Mouse (Mus musculus) gonadal fat pad, adult 2 months (tissue): ENCODE data around the gene Rab31. TPM values are rescaled to one million over a fixed set of nuclear protein-coding genes. Genes with fewer than 3 reads are reported as not detected.

ENCODE experiments used
- DNase-seq: peaks from one replicate; pipeline ENCODE4 v3.0.0-alpha.2; 2012; ENCODE audit warnings: low read depth
- polyA plus RNA-seq: library from polyadenylated mRNA; depleted of rRNA; stranded (reverse); fragments of >200 nt; gene quantifications from 2 replicates; pipeline ENCODE4 v1.2.3, GENCODE M21; 2012

Rab31 gene
- polyA plus RNA-seq, 1 experiment = 19.4 TPM

- no peak for DNase-seq
Observed at GRCm38 (mm10) chr17:65783182-65784161, 10.9 kb upstream of the Rab31 start.

DNA sequence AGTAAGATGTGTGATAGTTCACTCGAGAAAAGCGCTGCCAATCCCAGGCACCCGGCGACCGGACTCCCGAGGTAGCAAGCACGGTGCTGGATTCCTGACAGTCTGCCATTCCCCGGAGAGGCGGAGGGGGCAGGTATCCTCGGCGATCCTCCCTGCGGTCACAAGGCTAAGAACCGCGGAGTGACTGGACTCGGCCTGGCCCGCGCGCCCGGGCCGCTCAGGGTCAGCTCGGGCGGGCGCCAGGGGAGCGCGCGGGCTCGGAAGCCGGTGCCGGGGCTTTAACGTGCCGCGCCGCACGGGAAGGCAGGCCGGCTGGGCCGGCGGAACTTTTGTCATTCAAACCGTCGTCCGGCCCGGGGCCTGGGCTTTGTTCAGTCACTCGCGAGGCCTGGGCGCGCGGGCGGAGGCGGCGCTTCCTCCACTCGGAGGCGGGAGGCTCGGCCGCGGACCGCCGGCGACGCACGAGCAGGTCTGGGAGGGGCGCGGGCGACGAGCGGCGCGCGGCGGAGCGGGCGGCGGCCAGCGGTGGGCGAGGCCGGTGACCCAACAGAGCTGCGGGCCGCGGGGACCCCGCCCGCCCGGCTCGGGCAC lies 10.1 kb upstream of the Rab31 start, which contains the start of gene Ppp4r1:
Ppp4r1 (plus strand) TSS at position 23 of the 591 bp plus-strand sequence.
- no peak for DNase-seq

- DNase-seq = no peak
Observed at GRCm38 (mm10) chr17:65780970-65781369, 8.4 kb upstream of the Rab31 start.

DNA sequence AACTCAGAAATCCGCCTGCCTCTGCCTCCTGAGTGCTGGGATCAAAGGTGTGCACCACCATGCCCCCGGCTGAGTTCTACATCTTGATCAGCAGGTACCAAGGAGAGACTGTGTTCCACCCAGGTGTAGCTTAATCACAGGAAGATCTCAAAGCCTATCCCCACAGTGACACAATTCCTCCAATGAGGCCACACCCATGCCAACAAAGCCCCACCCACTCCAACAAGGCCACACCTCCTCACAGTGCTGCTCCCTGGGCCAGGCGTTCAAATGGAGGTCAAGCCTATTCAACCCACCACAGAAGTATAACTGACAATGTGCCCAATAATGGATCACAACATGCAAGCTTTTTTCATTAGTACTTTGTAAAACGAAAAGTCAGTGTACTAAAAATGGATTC lies 4.9 kb upstream of the Rab31 start:
- no peak for DNase-seq

- DNase-seq = no peak
Observed at GRCm38 (mm10) chr17:65776228-65776627, 3.7 kb upstream of the Rab31 start.

DNA sequence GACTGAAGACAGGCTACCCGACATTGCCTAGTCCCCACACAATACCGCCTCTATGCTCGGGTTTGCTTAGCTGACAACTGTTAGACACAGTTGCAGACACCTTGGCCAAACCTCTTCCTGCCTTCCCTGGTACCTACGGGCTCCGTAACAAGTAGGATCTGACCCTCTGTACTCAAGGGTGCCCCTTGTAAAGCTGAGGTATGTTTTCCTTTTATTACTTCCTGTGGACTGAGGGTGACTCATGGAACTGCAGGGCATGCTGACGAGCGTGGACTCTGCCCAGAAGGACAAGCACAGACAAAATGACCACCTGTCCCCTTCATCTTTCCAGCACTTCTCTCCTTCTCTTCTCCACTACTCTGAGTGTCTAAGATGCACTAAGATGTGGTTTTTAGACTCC lies 1.9 kb upstream of the Rab31 start:
- no peak for DNase-seq

DNA sequence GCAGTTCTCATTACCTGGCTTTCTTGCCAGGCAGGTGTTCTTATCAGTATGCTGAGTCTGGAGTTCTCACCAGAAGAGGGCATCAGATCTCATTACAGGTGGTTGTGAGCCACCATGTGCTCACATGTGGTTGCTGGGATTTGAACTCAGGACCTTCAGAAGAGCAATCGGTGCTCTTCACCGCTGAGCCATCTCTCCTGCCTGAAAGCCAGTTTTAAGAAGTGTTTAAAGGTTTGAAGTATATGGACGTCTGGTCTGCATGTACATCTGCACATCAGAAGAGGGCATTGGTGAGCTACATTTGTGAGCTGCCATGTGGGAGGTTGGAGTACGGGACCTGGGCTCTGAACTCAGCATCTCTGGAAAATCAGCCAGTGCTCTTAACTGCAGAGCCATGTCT lies 1.1 kb upstream of the Rab31 start:
- DNase-seq = no peak

- DNase-seq = no peak
Observed at GRCm38 (mm10) chr17:65770982-65771915, 1.3 kb downstream of the Rab31 start.

DNA sequence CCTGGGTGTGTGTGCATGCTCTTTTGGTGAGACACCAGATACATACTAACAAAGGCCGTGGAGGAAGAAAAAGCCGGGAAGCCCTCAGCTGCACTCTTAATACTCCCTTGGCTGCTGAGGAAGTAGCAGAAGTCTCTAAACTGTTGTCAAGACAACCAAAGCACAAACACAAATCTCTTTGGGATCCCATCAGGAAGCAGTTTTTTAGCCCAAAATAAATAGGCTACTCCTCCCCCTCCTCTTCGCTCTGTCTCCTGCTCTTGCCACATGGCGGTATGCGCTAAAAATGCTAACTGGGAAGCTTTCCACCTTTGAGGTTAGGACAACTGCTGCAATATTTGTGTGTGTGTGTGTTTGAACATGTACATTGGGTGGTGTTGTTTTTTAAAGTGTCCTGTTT lies 4.1 kb downstream of the Rab31 start:
- no peak for DNase-seq

DNA sequence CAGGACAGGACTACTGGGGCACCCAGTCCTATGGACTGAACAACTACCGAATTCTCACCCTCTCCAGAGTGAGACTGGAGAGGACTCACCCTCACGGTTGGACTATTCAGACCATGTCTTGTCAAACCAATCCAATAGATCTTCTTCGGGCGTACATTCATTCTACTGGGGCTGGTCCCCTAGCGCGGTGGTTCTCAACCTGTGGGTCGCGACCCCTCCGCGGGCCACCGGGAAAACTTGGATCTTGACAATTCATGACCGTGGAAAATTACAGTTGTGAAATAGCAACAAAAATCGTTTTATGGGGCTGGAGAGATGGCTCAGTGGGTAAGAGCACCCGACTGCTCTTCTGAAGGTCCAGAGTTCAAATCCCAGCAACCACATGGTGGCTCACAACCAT lies 9.3 kb downstream of the Rab31 start:
- no peak for DNase-seq

DNA sequence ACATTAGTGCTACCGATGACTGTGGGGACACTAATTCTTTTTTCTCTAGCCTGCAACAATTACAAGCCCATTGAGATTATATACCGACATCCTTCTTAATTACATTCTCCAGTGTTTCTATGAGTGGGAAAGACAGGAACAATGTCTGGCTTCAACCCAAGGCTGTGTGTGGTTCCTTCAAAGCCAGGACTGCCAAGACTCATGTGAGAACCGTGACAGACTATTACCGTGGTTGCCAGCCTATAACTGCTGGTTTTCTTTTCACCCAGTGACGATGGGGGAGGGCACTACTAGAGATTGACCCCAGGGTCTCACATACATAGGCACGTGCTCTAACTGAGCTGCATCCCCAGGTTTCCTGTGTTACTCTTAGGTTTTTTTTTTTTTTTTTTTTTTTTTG lies 15.4 kb downstream of the Rab31 start:
- DNase-seq = no peak

DNA sequence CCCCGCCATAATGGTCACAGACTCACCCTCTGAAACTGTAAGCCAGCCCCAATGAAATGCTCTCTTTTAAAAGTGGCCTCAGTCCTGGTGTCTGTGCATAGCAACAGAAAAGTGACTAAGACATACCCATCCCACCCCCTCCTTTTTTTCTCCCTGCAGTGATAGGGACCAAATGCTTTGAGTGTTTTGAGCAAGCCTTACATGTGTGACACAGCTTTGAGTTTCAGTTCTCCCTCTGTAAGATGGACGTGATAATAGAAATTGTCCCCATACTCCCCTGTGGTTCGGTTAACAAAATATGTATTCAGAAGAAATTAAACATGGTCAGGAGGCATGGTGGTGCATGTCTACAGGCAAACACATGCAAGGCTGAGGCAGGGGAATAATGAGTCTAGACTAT lies 16.7 kb downstream of the Rab31 start:
- DNase-seq = no peak

DNA sequence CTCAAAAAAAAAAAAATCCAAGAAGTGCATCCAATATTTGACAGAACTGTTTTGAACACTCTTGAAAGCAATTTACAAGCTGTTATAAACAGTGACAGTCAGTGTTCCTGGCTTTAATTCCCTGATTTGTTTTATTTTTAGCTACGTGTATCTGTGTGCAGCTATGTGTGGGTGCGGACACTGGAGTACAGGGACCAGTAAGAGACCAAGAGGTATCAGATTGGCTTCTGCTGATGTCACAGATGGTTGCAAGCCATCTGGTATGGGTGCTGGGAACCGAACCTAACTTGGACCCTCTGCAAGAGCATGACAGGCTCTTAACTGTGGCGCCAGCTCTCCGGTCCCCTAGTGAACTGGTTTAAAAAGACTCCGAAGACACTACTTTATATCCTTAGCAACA lies 19.4 kb downstream of the Rab31 start:
- DNase-seq = no peak

GRCm38 (mm10) chr17:65750301-65750700 lies 22.3 kb downstream of the Rab31 start:
- DNase-seq = no peak

- DNase-seq = no peak
Observed at GRCm38 (mm10) chr17:65749803-65750202, 22.7 kb downstream of the Rab31 start.

DNA sequence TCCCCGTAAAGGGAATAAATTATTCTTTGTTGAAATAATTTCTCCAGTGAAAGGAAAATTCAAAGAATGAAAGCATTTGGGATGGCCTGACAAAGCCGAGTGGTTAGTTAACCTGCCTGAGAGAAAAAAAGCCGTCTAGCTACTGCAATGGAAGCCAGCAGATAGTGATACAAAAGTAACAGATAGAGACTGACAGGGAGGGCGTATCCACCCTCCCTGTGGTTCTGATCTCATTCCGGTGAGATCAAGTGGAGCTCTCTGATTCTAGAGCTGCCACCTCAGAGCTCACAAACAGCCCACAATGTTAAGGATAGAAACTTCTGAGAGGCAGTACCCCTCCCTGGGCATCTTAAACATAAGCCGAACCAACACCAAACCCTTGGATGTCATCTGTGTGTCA lies 23.6 kb downstream of the Rab31 start:
- DNase-seq = no peak

- no peak for DNase-seq
Observed at GRCm38 (mm10) chr17:65746314-65746713, 26.2 kb downstream of the Rab31 start.

- no peak for DNase-seq
Observed at GRCm38 (mm10) chr17:65743664-65744330, 28.8 kb downstream of the Rab31 start.

DNA sequence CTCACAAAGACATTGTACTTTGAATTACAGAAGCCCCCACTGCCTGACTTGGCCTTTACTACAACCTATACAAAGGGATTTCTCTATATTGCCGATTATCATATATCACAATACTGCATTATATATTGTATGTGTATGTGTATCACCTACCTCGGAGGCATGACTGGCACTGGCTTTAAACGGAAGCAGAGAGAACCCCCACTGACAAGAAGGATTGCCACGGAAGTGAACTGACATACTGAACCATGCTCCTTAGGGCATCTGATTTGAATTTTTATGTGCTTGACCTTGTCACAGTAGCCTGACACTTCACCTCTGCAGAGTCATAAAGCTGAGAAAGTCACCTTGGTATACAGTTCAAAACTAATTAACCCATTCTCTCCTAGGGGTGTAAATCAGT lies 29.6 kb downstream of the Rab31 start:
- no peak for DNase-seq

- no peak for DNase-seq
Observed at GRCm38 (mm10) chr17:65742245-65742905, 30.2 kb downstream of the Rab31 start.

- no peak for DNase-seq
Observed at GRCm38 (mm10) chr17:65741565-65741964, 31.0 kb downstream of the Rab31 start.
